Mouse (Mus musculus) frontal cortex, adult 2 months (tissue): ENCODE measurements around the gene Galnt4. TPM values are rescaled to one million over a fixed set of nuclear protein-coding genes. Genes with fewer than 3 reads are reported as not detected.
A peak's percentile ranks its signal among the peaks of the same experiment; 100 is the strongest.
"Not testable (repeated sequence)": the region's sequence is repeated elsewhere in the genome, so short reads cannot be mapped to it uniquely, and the experiment has no call there.

ENCODE experiments used
- DNase-seq, 2 experiments: peaks; one replicate each; pipeline ENCODE4 v3.0.0; 2022; ENCODE audit warnings: low spot score in 1 of 2; ENCODE audit errors: extremely low spot score in 1 of 2
- polyA plus RNA-seq: library from polyadenylated mRNA; depleted of rRNA; stranded (reverse); fragments of >200 nt; gene quantifications from 2 replicates; pipeline ENCODE4 v1.2.3, GENCODE M21; 2012; rRNA removed

Gene Galnt4
- polyA plus RNA-seq, 1 experiment = 1.3 TPM

GRCm38 (mm10) chr10:99152063-99152462, 44.1 kb downstream of the Galnt4 start:
- DNase-seq = no peak

- DNase-seq = no peak
These were observed 46.7 kb downstream of the Galnt4 start for GRCm38 (mm10) chr10:99154635-99155034.

GRCm38 (mm10) chr10:99156808-99157207, 48.8 kb downstream of the Galnt4 start:
- no peak for DNase-seq

- DNase-seq = not testable (repeated sequence)
These were observed 49.7 kb downstream of the Galnt4 start for GRCm38 (mm10) chr10:99157697-99158096.

GRCm38 (mm10) chr10:99161987-99162582, 54.1 kb downstream of the Galnt4 start:
- peak in 1 of 2 experiments; percentile 72 for DNase-seq

Other genes starting within 250 kb of the Galnt4 start
- 352 and 359 TPM in 2 replicates for gene Atp2b1, start 193.8 kb upstream of the Galnt4 start, polyA plus RNA-seq
- gene Poc1b, start 1.1 kb upstream of the Galnt4 start, polyA plus RNA-seq = 7.9 and 9.3 TPM in 2 replicates
- gene Phxr2, start 18.2 kb downstream of the Galnt4 start, polyA plus RNA-seq = not detected in 2 replicates
- 50.5 and 60.8 TPM in 2 replicates for gene Dusp6, start 155.1 kb downstream of the Galnt4 start, polyA plus RNA-seq